Mouse (Mus musculus) lung, embryonic 14.5 days (tissue): ENCODE measurements around the gene Pfkl. TPM values are rescaled to one million over a fixed set of nuclear protein-coding genes. Genes with fewer than 3 reads are reported as not detected.
"Not testable (repeated sequence)": the region's sequence is repeated elsewhere in the genome, so short reads cannot be mapped to it uniquely, and the experiment has no call there.

Experiments used
- ATAC-seq: fragments of 200-750 bp; cut with Nextera tagmentation; 2 replicates; pipeline ENCODE4 v1.8.0; 2017; ENCODE audit warnings: mild to moderate bottlenecking, moderate TSS enrichment, moderate library complexity; ENCODE audit not compliant: insufficient read depth
- DNase-seq: peaks from one replicate; pipeline ENCODE4 v3.0.0-alpha.2; 2015
- H3K27ac ChIP-seq: fragments of 300-500 bp; sonication (generic); 2 replicates; pipeline ENCODE4 v1.5.1; 2014; ENCODE audit warnings: low read depth, mild to moderate bottlenecking, moderate library complexity
- H3K27me3 ChIP-seq: fragments of 300-500 bp; sonication (generic); 2 replicates; pipeline ENCODE4 v1.6.1; 2014; ENCODE audit warnings: low read length, control low read depth; ENCODE audit not compliant: insufficient read depth
- H3K36me3 ChIP-seq: fragments of 300-500 bp; sonication (generic); 2 replicates; pipeline ENCODE4 v1.6.1; 2014; ENCODE audit warnings: control low read depth; ENCODE audit not compliant: insufficient read depth
- H3K4me1 ChIP-seq: fragments of 300-500 bp; sonication (generic); 2 replicates; pipeline ENCODE4 v1.6.1; 2014; ENCODE audit warnings: antibody characterized with exemption, control low read depth; ENCODE audit not compliant: insufficient read depth
- H3K4me2 ChIP-seq: fragments of 300-500 bp; sonication (generic); 2 replicates; pipeline ENCODE4 v1.6.1; 2014; ENCODE audit warnings: mild to moderate bottlenecking
- H3K4me3 ChIP-seq: fragments of 300-500 bp; sonication (generic); 2 replicates; pipeline ENCODE4 v1.5.1; 2014; ENCODE audit warnings: low read depth, low read length
- H3K9ac ChIP-seq: fragments of 300-500 bp; sonication (generic); 2 replicates; pipeline ENCODE4 v1.6.1; 2014
- H3K9me3 ChIP-seq: fragments of 300-500 bp; sonication (generic); 2 replicates; pipeline ENCODE4 v1.6.1; 2016; ENCODE audit warnings: low read depth, low read length, control low read depth
- CTCF ChIP-seq: IDR thresholded peaks from 2 replicates; pipeline ENCODE4 v1.5.1; 2016; ENCODE audit warnings: antibody characterized with exemption, low read depth
- WGBS: fragments of 180-500 bp; shearing (Covaris S2); extraction: QIAGEN DNeasy Blood & Tissue Kit; methylation state at CpG from one replicate; pipeline ENCODE4 v1.1.7; 2014; 5-methylcytosine and 5-hydroxymethylcytosine counted together
- polyA plus RNA-seq: library from polyadenylated mRNA; unstranded; fragments of >200 nt; fragmentation: Nextera tagmentation; extraction: Ambion mirVana; gene quantifications from 2 replicates; pipeline ENCODE4 v1.2.1, GENCODE M21; 2014

The Pfkl gene
- polyA plus RNA-seq, 1 experiment from 2014 or later, result 160 TPM

- no peak for TF ChIP-seq CTCF
- Histone ChIP-seq H3K4me3 (no peak overlapping the region), H3K4me1 (peaks cover 7% of the 10 kb centered on the region), H3K27me3 (no peaks in the 10 kb centered on the region), H3K27ac (no peak overlapping the region), H3K9ac (no peak overlapping the region), H3K36me3 (0 out of 2 replicates have a peak, but pooled peaks cover 1% of the 10 kb centered on the region), H3K9me3 (no peaks in the 10 kb centered on the region), H3K4me2 (no peak overlapping the region)
- 88% methylated on average over 18 of the region's 18 CpGs for WGBS
- no peak for DNase-seq
- no peak for ATAC-seq
These were observed 3.0 kb upstream of the Pfkl start for GRCm38 (mm10) chr10:78012661-78013495.

GRCm38 (mm10) chr10:78011116-78011515 is 1.2 kb upstream of the Pfkl start:
- not testable (repeated sequence) for H3K9me3 ChIP-seq, H3K4me1 ChIP-seq, ATAC-seq, H3K36me3 ChIP-seq, H3K27me3 ChIP-seq, H3K9ac ChIP-seq, H3K4me2 ChIP-seq, DNase-seq, H3K4me3 ChIP-seq, H3K27ac ChIP-seq
- WGBS, result 96% methylated on average over 5 of the region's 5 CpGs

- ATAC-seq (no peak), DNase-seq (peak; percentile 45)
- Histone ChIP-seq H3K27me3 (no peaks in the 10 kb centered on the region), H3K9me3 (no peaks in the 10 kb centered on the region), H3K4me3 (peak overlapping the region; percentile 79), H3K4me1 (peaks cover 7% of the 10 kb centered on the region), H3K4me2 (peak overlapping the region; percentile 94), H3K9ac (0 out of 2 replicates have a peak overlapping the region, but pooled peaks have one; percentile 9), H3K27ac (no peak overlapping the region), H3K36me3 (0 out of 2 replicates have a peak, but pooled peaks cover 8% of the 10 kb centered on the region)
- TF ChIP-seq CTCF, result no peak
- 13% methylated on average over 10 of the region's 10 CpGs for WGBS
These were observed 452 bp upstream of the Pfkl start for GRCm38 (mm10) chr10:78010335-78010734.

- H3K27ac ChIP-seq, result peak overlapping the region; percentile 99
- peaks cover 13% of the 10 kb centered on the region; the same call in 1 of the 2 replicates for H3K36me3 ChIP-seq
- peaks cover 7% of the 10 kb centered on the region for H3K4me1 ChIP-seq
- WGBS, result under 1% methylated on average over 59 of the region's 59 CpGs
- H3K9me3 ChIP-seq, result no peaks in the 10 kb centered on the region
- H3K4me3 ChIP-seq, result peak overlapping the region; percentile 79
- ATAC-seq, result peak; percentile 97
- peak; percentile 96 for DNase-seq
- H3K9ac ChIP-seq, result peak overlapping the region; percentile 90
- peak; percentile 76 for TF ChIP-seq CTCF
- H3K4me2 ChIP-seq, result peak overlapping the region; percentile 94
- no peaks in the 10 kb centered on the region for H3K27me3 ChIP-seq
These were observed 519 bp downstream of the Pfkl start for GRCm38 (mm10) chr10:78009184-78009944.

GRCm38 (mm10) chr10:78008169-78008568 is 1.7 kb downstream of the Pfkl start:
- Histone ChIP-seq H3K9ac (peak overlapping the region; percentile 90), H3K4me3 (peak overlapping the region; percentile 79), H3K27ac (peak overlapping the region; percentile 99), H3K4me2 (peak overlapping the region; percentile 94), H3K27me3 (no peaks in the 10 kb centered on the region), H3K36me3 (peaks cover 21% of the 10 kb centered on the region), H3K4me1 (peaks cover 7% of the 10 kb centered on the region), H3K9me3 (no peaks in the 10 kb centered on the region)
- no peak for TF ChIP-seq CTCF
- DNase-seq, result no peak
- no peak for ATAC-seq
- WGBS, result 74% methylated on average over 3 of the region's 3 CpGs

GRCm38 (mm10) chr10:78007203-78007602 is 2.7 kb downstream of the Pfkl start:
- WGBS, result 31% methylated on average over 7 of the region's 7 CpGs
- Histone ChIP-seq H3K9me3 (no peaks in the 10 kb centered on the region), H3K27ac (0 out of 2 replicates have a peak overlapping the region, but pooled peaks have one; percentile 24), H3K9ac (no peak overlapping the region; the same call in 1 of the 2 replicates), H3K4me1 (peaks cover 7% of the 10 kb centered on the region), H3K4me3 (peak overlapping the region; percentile 79; the same call in 1 of the 2 replicates), H3K27me3 (no peaks in the 10 kb centered on the region), H3K36me3 (peaks cover 29% of the 10 kb centered on the region), H3K4me2 (peak overlapping the region; percentile 94)
- no peak for TF ChIP-seq CTCF
- ATAC-seq, result no peak
- DNase-seq, result no peak

- DNase-seq, result no peak
- no peak for TF ChIP-seq CTCF
- no peaks in the 10 kb centered on the region for H3K27me3 ChIP-seq
- H3K27ac ChIP-seq, result no peak overlapping the region
- H3K4me1 ChIP-seq, result peaks cover 7% of the 10 kb centered on the region
- H3K4me3 ChIP-seq, result no peak overlapping the region
- peaks cover 42% of the 10 kb centered on the region for H3K36me3 ChIP-seq
- H3K9me3 ChIP-seq, result no peaks in the 10 kb centered on the region
- no peak overlapping the region for H3K9ac ChIP-seq
- 80% methylated on average over 4 of the region's 4 CpGs for WGBS
- no peak overlapping the region for H3K4me2 ChIP-seq
- ATAC-seq, result no peak
These were observed 4.0 kb downstream of the Pfkl start for GRCm38 (mm10) chr10:78005791-78006438.
